Comparison of ENCODE assay signal across 8 mouse cellular contexts in genomic region chr2:101796287-101797115, GRCm38 (mm10).
DNase-seq lines count a peak whose midpoint lies in the region; ATAC-seq and TF ChIP-seq lines count a peak whose summit lies in the region.

No protein-coding gene starts in this region.

- H3K36me3 ChIP-seq in hindbrain, embryonic 15.5 days = no peaks in the 10 kb centered on the region

- peak; percentile 81 for DNase-seq in NIH3T3 (ENCODE audit: low read depth)
- DNase-seq in cerebellum, postnatal 25 days = peak; percentile 47 to 58
- DNase-seq in gastrocnemius, adult 2 months = peak; percentile 87
- peak; percentile 26 for DNase-seq in left cerebral cortex, adult 11 months (ENCODE audit: low spot score)
- peak; percentile 90 for DNase-seq in lung, postnatal 36 days
- DNase-seq in retina, embryonic 14.5 days (ENCODE audit: low spot score) = peak; percentile 92
- peak; percentile 74 for DNase-seq in thymus, postnatal 25 days

- peak; percentile 72 for ATAC-seq in hindbrain, embryonic 15.5 days (ENCODE audit: low FRiP score, low read depth)

- peak overlapping the region; percentile 28 for H3K9ac ChIP-seq in hindbrain, embryonic 15.5 days

- H3K27ac ChIP-seq in gastrocnemius, adult 2 months = peak overlapping the region; percentile 66
- peak overlapping the region; percentile 44; the same call in 1 of the 2 replicates for H3K27ac ChIP-seq in hindbrain, embryonic 15.5 days (replicated peaks)

- intact Hi-C loops in gastrocnemius, adult 2 months (cut with DNase I) = no loop called here

- H3K4me3 ChIP-seq in gastrocnemius, adult 2 months = peak overlapping the region; percentile 79
- H3K4me3 ChIP-seq in hindbrain, embryonic 15.5 days = peak overlapping the region; percentile 47

- peaks cover 27% of the 10 kb centered on the region for H3K27me3 ChIP-seq in hindbrain, embryonic 15.5 days

- 1% methylated on average over 55 of the region's 55 CpGs for WGBS in hindbrain, embryonic 15.5 days

- peaks cover 32% of the 10 kb centered on the region for H3K4me1 ChIP-seq in hindbrain, embryonic 15.5 days (replicated peaks)

- H3K9me3 ChIP-seq in hindbrain, embryonic 15.5 days = no peaks in the 10 kb centered on the region

- peak; percentile 89; the same call in 1 of the 2 replicates for TF ChIP-seq CTCF in gastrocnemius, adult 2 months (IDR thresholded peaks at IDR 0.05)

- peak overlapping the region; percentile 83 for H3K4me2 ChIP-seq in hindbrain, embryonic 15.5 days

Comparison
In these comparisons a context has a peak if more than half of its experiments do, and no peak if none do; other contexts are left out.
1. Peak in every context shown above with its lines: DNase-seq, ATAC-seq, H3K4me3 ChIP-seq and H3K27ac ChIP-seq.
2. DNase-seq: peak in every context shown above with its lines; median percentile 92 in retina, embryonic 14.5 days; 90 in lung, postnatal 36 days; 87 in gastrocnemius, adult 2 months; 81 in NIH3T3; 74 in thymus, postnatal 25 days; 52 in cerebellum, postnatal 25 days; 26 in left cerebral cortex, adult 11 months.